Mouse (Mus musculus) limb, embryonic 14.5 days (tissue): ENCODE measurements around the gene Phxr2. TPM values are rescaled to one million over a fixed set of nuclear protein-coding genes. Genes with fewer than 3 reads are reported as not detected.

Source experiments
- ATAC-seq: fragments of 200-750 bp; cut with Nextera tagmentation; 2 replicates; pipeline ENCODE4 v1.8.0; 2017; ENCODE audit warnings: low read depth, moderate number of reproducible peaks, moderate TSS enrichment; ENCODE audit not compliant: low FRiP score
- DNase-seq: peaks from one replicate; pipeline ENCODE4 v3.0.0-alpha.2; 2015; ENCODE audit warnings: low spot score
- H3K27ac ChIP-seq: fragments of 300-500 bp; sonication (generic); replicated peaks from 2 replicates; pipeline ENCODE4 v1.5.1; 2014; ENCODE audit warnings: low read depth, mild to moderate bottlenecking, low read length, moderate library complexity, mixed read lengths
- H3K27me3 ChIP-seq: fragments of 300-500 bp; sonication (generic); 2 replicates; pipeline ENCODE4 v1.6.1; 2014; ENCODE audit warnings: low read length, mixed read lengths; ENCODE audit not compliant: control insufficient read depth, insufficient read depth
- H3K36me3 ChIP-seq: fragments of 300-500 bp; sonication (generic); 2 replicates; pipeline ENCODE4 v1.6.1; 2014; ENCODE audit warnings: mild to moderate bottlenecking, low read length, moderate library complexity, mixed read lengths; ENCODE audit not compliant: control insufficient read depth, insufficient read depth
- H3K4me1 ChIP-seq: fragments of 300-500 bp; sonication (generic); 2 replicates; pipeline ENCODE4 v1.6.1; 2014; ENCODE audit warnings: antibody characterized with exemption, low read length, mixed read lengths; ENCODE audit not compliant: control insufficient read depth, insufficient read depth
- H3K4me2 ChIP-seq: fragments of 300-500 bp; sonication (generic); replicated peaks from 2 replicates; pipeline ENCODE4 v1.6.1; 2014; ENCODE audit warnings: low read depth, mild to moderate bottlenecking, low read length, moderate library complexity; ENCODE audit not compliant: severe bottlenecking
- H3K4me3 ChIP-seq: fragments of 300-500 bp; sonication (generic); replicated peaks from 2 replicates; pipeline ENCODE4 v1.5.1; 2014; ENCODE audit warnings: low read length
- H3K9ac ChIP-seq: fragments of 300-500 bp; sonication (generic); 2 replicates; pipeline ENCODE4 v1.6.1; 2014; ENCODE audit warnings: mild to moderate bottlenecking, low read depth, low read length, moderate library complexity; ENCODE audit not compliant: severe bottlenecking
- H3K9me3 ChIP-seq: fragments of 300-500 bp; sonication (generic); 2 replicates; pipeline ENCODE4 v1.6.1; 2016; ENCODE audit warnings: low read length; ENCODE audit not compliant: control insufficient read depth
- POLR2A ChIP-seq: fragments of 200-500 bp; IDR thresholded peaks from 2 replicates; pipeline ENCODE4 v1.8.0; 2012; ENCODE audit warnings: inconsistent platforms, mild to moderate bottlenecking, moderate library complexity, borderline replicate concordance; ENCODE audit not compliant: insufficient read depth, insufficient read length; ENCODE audit errors: extremely low read depth
- WGBS: fragments of 180-500 bp; shearing (Covaris S2); extraction: QIAGEN DNeasy Blood & Tissue Kit; methylation state at CpG from one replicate; pipeline ENCODE4 v1.1.7; 2014; 5-methylcytosine and 5-hydroxymethylcytosine counted together
- polyA plus RNA-seq, 2 experiments: library from polyadenylated mRNA; depleted of rRNA in 1 of 2; stranded (reverse) in 1 of 2; unstranded in 1 of 2; fragments of >200 nt; fragmentation: Nextera tagmentation in 1 of 2; extraction: Ambion mirVana in 1 of 2; gene quantifications; 2 replicates each; pipeline versions ENCODE4 v1.2.1 to v1.2.3; 2012 to 2014

The Phxr2 gene
- polyA plus RNA-seq, 2 experiments = not detected

GRCm38 (mm10) chr10:99097374-99097773, 28.8 kb downstream of the Phxr2 start:
- Histone ChIP-seq H3K4me2 (no peak overlapping the region), H3K4me3 (no peak overlapping the region), H3K9ac (no peak overlapping the region), H3K4me1 (no peaks in the 10 kb centered on the region), H3K9me3 (no peaks in the 10 kb centered on the region), H3K27me3 (no peaks in the 10 kb centered on the region), H3K36me3 (no peaks in the 10 kb centered on the region), H3K27ac (no peak overlapping the region)
- no peak for TF ChIP-seq POLR2A
- no peak for DNase-seq
- no peak for ATAC-seq
- 75% methylated on average over 10 of the region's 10 CpGs for WGBS

GRCm38 (mm10) chr10:99095114-99095513, 31.0 kb downstream of the Phxr2 start:
- Histone ChIP-seq H3K36me3 (no peaks in the 10 kb centered on the region), H3K9me3 (no peaks in the 10 kb centered on the region), H3K4me1 (no peaks in the 10 kb centered on the region), H3K4me3 (no peak overlapping the region), H3K4me2 (no peak overlapping the region), H3K27ac (no peak overlapping the region), H3K9ac (no peak overlapping the region), H3K27me3 (no peaks in the 10 kb centered on the region)
- no peak for TF ChIP-seq POLR2A
- DNase-seq (peak; percentile 68), ATAC-seq (no peak)
- WGBS = 64% methylated on average over 2 of the region's 2 CpGs

- Histone ChIP-seq H3K4me3 (no peak overlapping the region), H3K27me3 (no peaks in the 10 kb centered on the region), H3K4me2 (no peak overlapping the region), H3K9ac (no peak overlapping the region), H3K36me3 (no peaks in the 10 kb centered on the region), H3K9me3 (no peaks in the 10 kb centered on the region), H3K27ac (no peak overlapping the region), H3K4me1 (no peaks in the 10 kb centered on the region)
- ATAC-seq = no peak
- WGBS = 68% methylated on average over 2 of the region's 2 CpGs
- no peak for DNase-seq
- no peak for TF ChIP-seq POLR2A
Observed at GRCm38 (mm10) chr10:99093364-99093763, 32.8 kb downstream of the Phxr2 start.

GRCm38 (mm10) chr10:99089906-99090305, 36.2 kb downstream of the Phxr2 start:
- ATAC-seq = no peak
- Histone ChIP-seq H3K9me3 (no peaks in the 10 kb centered on the region), H3K27ac (no peak overlapping the region), H3K4me3 (no peak overlapping the region), H3K4me1 (no peaks in the 10 kb centered on the region), H3K4me2 (no peak overlapping the region), H3K9ac (no peak overlapping the region), H3K27me3 (no peaks in the 10 kb centered on the region), H3K36me3 (no peaks in the 10 kb centered on the region)
- 78% methylated on average over 6 of the region's 6 CpGs for WGBS
- DNase-seq = no peak
- TF ChIP-seq POLR2A = no peak

- ATAC-seq (no peak), DNase-seq (no peak)
- WGBS = 63% methylated on average over 6 of the region's 6 CpGs
Observed at GRCm38 (mm10) chr10:99086029-99086428, 40.1 kb downstream of the Phxr2 start.

GRCm38 (mm10) chr10:99085240-99085587, 40.9 kb downstream of the Phxr2 start:
- TF ChIP-seq POLR2A = no peak
- 56% methylated on average over 6 of the region's 6 CpGs for WGBS
- DNase-seq = no peak

More at GRCm38 (mm10) chr10:99086029-99086428, 40.1 kb downstream of the Phxr2 start:
- H3K4me2 ChIP-seq = no peak overlapping the region
- no peak overlapping the region for H3K9ac ChIP-seq
- H3K4me1 ChIP-seq = no peaks in the 10 kb centered on the region
- no peak overlapping the region for H3K4me3 ChIP-seq
- no peak for TF ChIP-seq POLR2A
- no peaks in the 10 kb centered on the region for H3K36me3 ChIP-seq
- H3K9me3 ChIP-seq = no peaks in the 10 kb centered on the region
- no peak overlapping the region for H3K27ac ChIP-seq
- no peaks in the 10 kb centered on the region for H3K27me3 ChIP-seq

More at GRCm38 (mm10) chr10:99085240-99085587, 40.9 kb downstream of the Phxr2 start:
- H3K9ac ChIP-seq = no peak overlapping the region
- H3K4me1 ChIP-seq = no peaks in the 10 kb centered on the region
- no peaks in the 10 kb centered on the region for H3K36me3 ChIP-seq
- no peak for ATAC-seq
- no peak overlapping the region for H3K27ac ChIP-seq
- no peaks in the 10 kb centered on the region for H3K27me3 ChIP-seq
- H3K9me3 ChIP-seq = no peaks in the 10 kb centered on the region
- H3K4me2 ChIP-seq = no peak overlapping the region
- no peak overlapping the region for H3K4me3 ChIP-seq
